Mouse (Mus musculus): ENCODE data around the gene Trip13.

- TF ChIP-seq CTCF (IDR thresholded peaks at IDR 0.05; ENCODE audit: borderline replicate concordance, insufficient read depth, low read depth, low read length) (no peak), POLR2A (IDR thresholded peaks at IDR 0.05; ENCODE audit: borderline replicate concordance, insufficient read depth, low read length) (no peak)
These were observed 51.0 kb downstream of the Trip13 start for GRCm38 (mm10) chr13:73886601-73887000.

Data from cerebellum, adult 2 months (tissue).